Comparison of ENCODE assay signal across 13 mouse cellular contexts in the genomic region with DNA sequence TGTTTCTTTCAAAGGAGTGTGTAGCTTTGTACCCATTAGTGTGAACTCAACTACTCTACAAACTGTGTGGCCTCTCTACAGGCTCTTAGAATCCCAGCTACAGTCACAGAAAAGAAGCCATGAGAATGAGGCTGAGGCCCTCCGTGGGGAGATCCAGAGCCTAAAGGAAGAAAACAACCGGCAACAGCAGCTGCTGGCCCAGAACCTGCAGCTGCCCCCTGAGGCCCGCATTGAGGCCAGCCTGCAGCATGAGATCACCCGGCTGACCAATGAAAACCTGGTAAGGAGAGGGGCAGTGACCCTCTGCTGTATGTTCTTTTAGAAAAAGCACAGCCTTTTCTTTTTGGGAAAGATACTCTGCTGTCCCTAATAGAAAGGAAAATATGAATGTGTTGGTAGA. TPM values are rescaled to one million over a fixed set of nuclear protein-coding genes. Genes with fewer than 3 reads are reported as not detected.
DNase-seq lines count a peak whose midpoint lies in the region; TF ChIP-seq lines count a peak whose summit lies in the region.
"Had no signal": no experiment of that assay in that cellular context is flagged by ENCODE, and none has a peak within 500 bp of the region (broad histone marks: within the 10 kb centered on the region; RNA-seq: fewer than 3 reads in every experiment).

No protein-coding gene starts in this region.

- 10% methylated on average over 4 of the region's 4 CpGs for WGBS in cerebellum, adult 2 months
- WGBS in lung, adult 2 months = 72% methylated on average over 4 of the region's 4 CpGs

- no peaks in the 10 kb centered on the region for H3K79me3 ChIP-seq in C2C12 (ENCODE audit: low read depth)

- peak in 1 of 2 experiments; percentile 29 for DNase-seq in cerebellum, adult 2 months
- no peak for DNase-seq in cerebellum, postnatal 4 days (ENCODE audit: low spot score in 2 of 2)
- peak; percentile 9 to 11 for DNase-seq in heart, postnatal 14 days
- DNase-seq in heart, postnatal 4 days = no peak
- peak; percentile 19 to 51 for DNase-seq in gastrocnemius, postnatal 4 days (ENCODE audit: low spot score in 2 of 2)
- DNase-seq in right cerebral cortex, postnatal 25 days = no peak
- DNase-seq in lung, adult 2 months = no peak
- DNase-seq: kidney, postnatal 25 days; liver, postnatal 0 days; thymus, adult 18-20 months had no signal

- TF ChIP-seq CTCF in cerebellum, adult 2 months (IDR thresholded peaks at IDR 0.05; ENCODE audit: borderline replicate concordance, insufficient read depth, low read depth, low read length) = no peak
- no peak for TF ChIP-seq CTCF in C2C12 (IDR thresholded peaks at IDR 0.05; ENCODE audit: control insufficient read depth, insufficient read depth, insufficient read length)
- no peak for TF ChIP-seq CTCF in lung, adult 2 months (IDR thresholded peaks at IDR 0.05; ENCODE audit: insufficient read depth, low read length)

- no peaks in the 10 kb centered on the region for H3K27me3 ChIP-seq in cerebellum, adult 2 months (ENCODE audit: control insufficient read depth, insufficient read depth, low read length)
- no peaks in the 10 kb centered on the region for H3K27me3 ChIP-seq in C2C12 (ENCODE audit: control insufficient read depth, insufficient read depth, insufficient read length)
- H3K27me3 ChIP-seq: embryonic facial prominence, embryonic 12.5 days had no signal

- H3K4me3 ChIP-seq in cerebellum, adult 2 months (replicated peaks; ENCODE audit: insufficient read depth, low read depth, low read length) = no peak overlapping the region
- H3K4me3 ChIP-seq in C2C12 (ENCODE audit: insufficient read depth, poor library complexity, severe bottlenecking) = no peak overlapping the region
- no peak overlapping the region for H3K4me3 ChIP-seq in lung, adult 2 months (replicated peaks; ENCODE audit: extremely low read depth, low read depth, low read length)
- H3K4me3 ChIP-seq: embryonic facial prominence, embryonic 12.5 days had no signal

- H3K27ac ChIP-seq in cerebellum, adult 2 months (ENCODE audit: insufficient read depth, low read length) = peak overlapping the region; percentile 12; the same call in 1 of the 2 replicates

- peaks cover 11% of the 10 kb centered on the region for H3K4me1 ChIP-seq in cerebellum, adult 2 months (ENCODE audit: control insufficient read depth, insufficient read depth, low read length)
- H3K4me1 ChIP-seq in lung, adult 2 months (ENCODE audit: control insufficient read depth, insufficient read depth, low read length) = no peaks in the 10 kb centered on the region
- H3K4me1 ChIP-seq: embryonic facial prominence, embryonic 12.5 days had no signal

- H3K36me3 ChIP-seq in C2C12 (ENCODE audit: control insufficient read depth, insufficient read depth) = peaks cover 22% of the 10 kb centered on the region

- intact Hi-C loops in heart, postnatal 14 days (cut with DNase I) = loop anchor here (2.0 to 5.0 kb wide), 2 partner anchors 143 to 287 kb away; no protein-coding TSS in a partner anchor

- H3ac ChIP-seq in C2C12 (ENCODE audit: control insufficient read depth, insufficient read length, low read depth) = no peak overlapping the region

- TF ChIP-seq POLR2A in cerebellum, adult 2 months (IDR thresholded peaks at IDR 0.05; ENCODE audit: borderline replicate concordance, insufficient read depth, low read length) = no peak
- no peak for TF ChIP-seq POLR2A in lung, adult 2 months (IDR thresholded peaks at IDR 0.05; ENCODE audit: borderline replicate concordance, extremely low read depth, low read depth, low read length)

- H3K79me2 ChIP-seq in C2C12 (ENCODE audit: control insufficient read depth, insufficient read depth) = no peaks in the 10 kb centered on the region

TF ChIP-seq in C2C12, 6 proteins besides CTCF, POLR2A, EP300 and RAD21:
- no peak for TF ChIP-seq FOSL1 (IDR thresholded peaks at IDR 0.05; ENCODE audit: insufficient read depth, low read length, poor library complexity, severe bottlenecking)
- peak; percentile 14 for TF ChIP-seq MYOD1 (IDR thresholded peaks at IDR 0.05; ENCODE audit: control insufficient read depth, insufficient read length, low read depth)

RNA-seq across cellular contexts. Expression of gene Myo5c, which starts 38.0 kb away (rescaled TPM):
- 3.9 and 4.1 TPM in 2 replicates for polyA plus RNA-seq in cerebellum, adult 2 months (2012; rRNA removed)
- 1 to 10 TPM; 5.8 to 6.2 TPM for total RNA-seq in heart, postnatal 14 days (2021)
- total RNA-seq in heart, postnatal 4 days (2021) = 1 to 10 TPM; 3.6 to 5.5 TPM
- 0.01 TPM for polyA plus RNA-seq in C2C12 (2012; fragmentation: generic; extraction: Trizol)
- total RNA-seq in gastrocnemius, postnatal 4 days (2021) = 10 to 100 TPM in 1 of 2 experiments, 1 to 10 TPM in 1; 5.7 to 11.4 TPM
- 44.8 and 53.2 TPM in 2 replicates for polyA plus RNA-seq in lung, adult 2 months (2012; rRNA removed)
- polyA plus RNA-seq: G1E had no signal

Comparison
In these comparisons a context has a peak if more than half of its experiments do, and no peak if none do; other contexts are left out.
1. DNase-seq: peak in heart, postnatal 14 days (2 of 2) and gastrocnemius, postnatal 4 days (2 of 2); none in cerebellum, postnatal 4 days (0 of 2), heart, postnatal 4 days (single experiment), right cerebral cortex, postnatal 25 days (single experiment) and lung, adult 2 months (single experiment).